Mouse (Mus musculus): ENCODE results near the gene Nek9. TPM values are rescaled to one million over a fixed set of nuclear protein-coding genes. Genes with fewer than 3 reads are reported as not detected.

Nek9 gene
- polyA plus RNA-seq, 1 experiment from 2014 or later: 11.5 TPM

DNA sequence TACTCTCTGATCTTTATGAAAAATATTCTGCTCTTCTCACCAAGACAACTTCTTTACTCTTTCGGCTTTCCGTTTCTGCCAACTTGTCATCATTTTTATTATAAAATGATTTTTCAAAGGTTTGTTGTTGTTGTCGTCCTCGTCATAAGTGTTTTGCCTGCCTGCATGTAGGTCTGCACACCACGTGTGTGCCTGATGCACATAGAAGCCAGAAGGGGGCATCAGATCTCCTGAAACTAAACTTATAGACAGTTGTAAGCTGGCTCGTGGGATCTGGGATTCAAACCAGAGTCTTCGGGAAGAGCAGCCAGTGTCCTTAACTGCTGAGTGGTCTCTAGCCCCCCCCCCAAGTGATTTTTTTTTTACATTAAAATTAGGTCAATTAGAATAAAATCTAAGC lies 41.8 kb upstream of the Nek9 start:
- ATAC-seq: 0 out of 2 replicates have a peak, but pooled peaks have one; percentile 38
- 82% methylated on average over 7 of the region's 7 CpGs for WGBS

DNA sequence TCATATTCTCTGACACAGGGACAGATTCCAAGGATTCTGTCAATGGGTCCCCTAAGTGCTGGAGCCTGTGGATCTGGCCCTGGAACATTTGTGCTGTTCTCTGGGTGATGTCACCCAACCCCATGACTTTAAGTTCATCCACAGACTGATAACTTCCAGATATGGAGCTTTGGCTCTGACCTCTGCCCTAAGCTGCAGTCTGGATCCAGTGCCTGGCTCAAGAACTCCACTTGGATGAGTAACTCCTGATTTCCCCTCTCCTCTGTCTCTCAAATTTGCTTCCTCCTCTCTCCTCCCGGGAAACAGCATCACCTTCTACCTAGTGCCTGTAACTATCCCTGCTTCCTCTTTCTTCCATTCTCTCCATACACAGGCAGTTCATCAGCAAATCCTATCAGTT lies 41.1 kb upstream of the Nek9 start:
- no peak overlapping the region for H3K4me2 ChIP-seq (replicated peaks; ENCODE audit: low read depth, low read length)
- H3K36me3 ChIP-seq (ENCODE audit: insufficient read depth, low read length): no peaks in the 10 kb centered on the region
- no peaks in the 10 kb centered on the region for H3K9me3 ChIP-seq (ENCODE audit: low read length)
- H3K4me3 ChIP-seq (ENCODE audit: low read depth, low read length): no peak overlapping the region
- no peaks in the 10 kb centered on the region for H3K27me3 ChIP-seq (replicated peaks; ENCODE audit: insufficient read depth, low read length)
- ATAC-seq: 0 out of 2 replicates have a peak, but pooled peaks have one; percentile 16
- H3K4me1 ChIP-seq (ENCODE audit: insufficient read depth, low read depth, low read length): peaks cover 9% of the 10 kb centered on the region; the same call in 1 of the 2 replicates
- peak overlapping the region; percentile 58 for H3K27ac ChIP-seq (ENCODE audit: low read length)
- WGBS: 41% methylated on average over 1 of the region's 1 CpGs
- no peak overlapping the region for H3K9ac ChIP-seq (replicated peaks; ENCODE audit: low read depth)
- DNase-seq (ENCODE audit: low spot score): peak; percentile 57
- TF ChIP-seq CTCF (IDR thresholded peaks at IDR 0.05) (no peak), EP300 (IDR thresholded peaks at IDR 0.05) (no peak)

More for the DNA sequence above, 41.8 kb upstream of the Nek9 start:
- no peak overlapping the region for H3K4me3 ChIP-seq (ENCODE audit: low read depth, low read length)
- H3K4me1 ChIP-seq (ENCODE audit: insufficient read depth, low read depth, low read length): peaks cover 9% of the 10 kb centered on the region; the same call in 1 of the 2 replicates
- peak overlapping the region; percentile 49; the same call in 1 of the 2 replicates for H3K27ac ChIP-seq (ENCODE audit: low read length)
- no peaks in the 10 kb centered on the region for H3K9me3 ChIP-seq (ENCODE audit: low read length)
- H3K27me3 ChIP-seq (replicated peaks; ENCODE audit: insufficient read depth, low read length): no peaks in the 10 kb centered on the region
- no peaks in the 10 kb centered on the region for H3K36me3 ChIP-seq (ENCODE audit: insufficient read depth, low read length)
- peak; percentile 50 for DNase-seq (ENCODE audit: low spot score)
- no peak overlapping the region for H3K4me2 ChIP-seq (replicated peaks; ENCODE audit: low read depth, low read length)
- H3K9ac ChIP-seq (replicated peaks; ENCODE audit: low read depth): no peak overlapping the region
- TF ChIP-seq CTCF (IDR thresholded peaks at IDR 0.05) (peak; percentile 59), EP300 (IDR thresholded peaks at IDR 0.05) (no peak)

DNA sequence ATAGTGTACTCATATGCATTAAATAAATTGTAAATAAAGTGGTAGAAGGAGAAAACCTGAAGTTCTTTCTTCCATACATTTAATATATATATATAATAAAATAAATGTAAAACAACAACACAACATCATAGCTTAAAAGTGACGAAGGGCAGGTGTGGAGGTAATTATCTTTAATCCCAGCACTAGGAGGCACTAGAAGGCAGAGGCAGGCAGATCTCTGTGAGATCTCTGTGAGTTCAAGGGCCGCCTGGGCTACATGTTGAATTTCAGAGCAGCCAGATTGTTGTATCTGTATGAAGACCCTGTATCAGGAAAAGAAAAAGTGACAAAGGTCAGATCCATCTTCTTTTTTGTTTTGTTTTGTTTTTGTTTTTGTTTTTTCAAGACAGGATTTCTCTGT lies 39.1 kb upstream of the Nek9 start:
- Histone ChIP-seq H3K4me3 (ENCODE audit: low read depth, low read length) (no peak overlapping the region), H3K36me3 (ENCODE audit: insufficient read depth, low read length) (no peaks in the 10 kb centered on the region), H3K9me3 (ENCODE audit: low read length) (no peaks in the 10 kb centered on the region), H3K27me3 (replicated peaks; ENCODE audit: insufficient read depth, low read length) (no peaks in the 10 kb centered on the region), H3K4me1 (ENCODE audit: insufficient read depth, low read depth, low read length) (peaks cover 9% of the 10 kb centered on the region; the same call in 1 of the 2 replicates), H3K4me2 (replicated peaks; ENCODE audit: low read depth, low read length) (no peak overlapping the region), H3K27ac (ENCODE audit: low read length) (no peak overlapping the region), H3K9ac (replicated peaks; ENCODE audit: low read depth) (no peak overlapping the region)
- DNase-seq (ENCODE audit: low spot score): no peak
- no peak for ATAC-seq
- WGBS: 95% methylated on average over 2 of the region's 2 CpGs
- no peak for TF ChIP-seq CTCF (IDR thresholded peaks at IDR 0.05)
- TF ChIP-seq EP300 (IDR thresholded peaks at IDR 0.05): no peak

DNA sequence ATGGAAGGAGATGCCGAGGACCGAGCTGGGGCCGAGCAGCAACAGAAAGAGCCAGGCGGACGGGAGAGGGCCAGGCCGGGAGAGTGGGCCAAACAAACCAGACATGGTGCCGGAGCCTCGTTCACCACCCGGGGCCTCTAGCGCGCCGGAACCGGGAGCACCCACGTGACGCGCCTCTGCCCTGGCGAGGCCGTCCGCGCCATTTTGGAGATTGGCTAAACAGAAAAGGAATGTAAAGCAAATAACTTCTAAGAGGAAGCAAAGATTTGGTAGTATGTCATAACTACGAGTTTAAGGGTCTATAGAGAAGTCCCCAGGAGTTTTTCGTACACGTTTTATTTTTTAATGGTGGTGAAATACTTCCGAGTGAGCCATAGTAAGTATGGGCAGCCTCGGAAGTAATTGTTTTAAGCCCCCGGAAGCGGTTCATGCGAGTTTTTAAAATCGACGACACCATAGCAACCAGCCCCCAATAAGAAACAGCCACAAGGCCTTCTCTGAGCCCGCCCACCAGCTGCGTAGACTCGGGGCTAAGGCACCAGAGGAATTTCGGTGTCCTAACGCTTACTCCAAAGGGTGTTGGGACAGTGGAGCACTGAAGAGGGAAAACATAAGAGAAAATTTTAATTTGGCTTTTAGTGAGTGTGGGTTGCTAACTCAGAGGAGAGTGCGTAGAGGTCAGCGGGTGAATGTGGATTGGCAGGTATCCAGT lies 35.6 kb upstream of the Nek9 start, which contains the start of gene Tmed10:
Tmed10 (minus strand) TSS at position 287 of the 712 bp plus-strand sequence.
- Histone ChIP-seq H3K27ac (ENCODE audit: low read length) (peak within 1 kb of the TSS; percentile 91), H3K9ac (replicated peaks; ENCODE audit: low read depth) (peak within 1 kb of the TSS; percentile 80), H3K36me3 (ENCODE audit: insufficient read depth, low read length) (no peaks in the 10 kb centered on the region), H3K4me2 (replicated peaks; ENCODE audit: low read depth, low read length) (peak within 1 kb of the TSS; percentile 72), H3K4me3 (ENCODE audit: low read depth, low read length) (peak within 1 kb of the TSS; percentile 71), H3K27me3 (replicated peaks; ENCODE audit: insufficient read depth, low read length) (no peaks in the 10 kb centered on the region), H3K4me1 (ENCODE audit: insufficient read depth, low read depth, low read length) (peaks cover 9% of the 10 kb centered on the region; the same call in 1 of the 2 replicates), H3K9me3 (ENCODE audit: low read length) (no peaks in the 10 kb centered on the region)
- TF ChIP-seq CTCF (IDR thresholded peaks at IDR 0.05): peak; percentile 26
- peak; percentile 88 for TF ChIP-seq EP300 (IDR thresholded peaks at IDR 0.05)
- WGBS: 2% methylated on average over 36 of the region's 37 CpGs
- DNase-seq (ENCODE audit: low spot score): peak; percentile 98
- peak; percentile 94 for ATAC-seq

DNA sequence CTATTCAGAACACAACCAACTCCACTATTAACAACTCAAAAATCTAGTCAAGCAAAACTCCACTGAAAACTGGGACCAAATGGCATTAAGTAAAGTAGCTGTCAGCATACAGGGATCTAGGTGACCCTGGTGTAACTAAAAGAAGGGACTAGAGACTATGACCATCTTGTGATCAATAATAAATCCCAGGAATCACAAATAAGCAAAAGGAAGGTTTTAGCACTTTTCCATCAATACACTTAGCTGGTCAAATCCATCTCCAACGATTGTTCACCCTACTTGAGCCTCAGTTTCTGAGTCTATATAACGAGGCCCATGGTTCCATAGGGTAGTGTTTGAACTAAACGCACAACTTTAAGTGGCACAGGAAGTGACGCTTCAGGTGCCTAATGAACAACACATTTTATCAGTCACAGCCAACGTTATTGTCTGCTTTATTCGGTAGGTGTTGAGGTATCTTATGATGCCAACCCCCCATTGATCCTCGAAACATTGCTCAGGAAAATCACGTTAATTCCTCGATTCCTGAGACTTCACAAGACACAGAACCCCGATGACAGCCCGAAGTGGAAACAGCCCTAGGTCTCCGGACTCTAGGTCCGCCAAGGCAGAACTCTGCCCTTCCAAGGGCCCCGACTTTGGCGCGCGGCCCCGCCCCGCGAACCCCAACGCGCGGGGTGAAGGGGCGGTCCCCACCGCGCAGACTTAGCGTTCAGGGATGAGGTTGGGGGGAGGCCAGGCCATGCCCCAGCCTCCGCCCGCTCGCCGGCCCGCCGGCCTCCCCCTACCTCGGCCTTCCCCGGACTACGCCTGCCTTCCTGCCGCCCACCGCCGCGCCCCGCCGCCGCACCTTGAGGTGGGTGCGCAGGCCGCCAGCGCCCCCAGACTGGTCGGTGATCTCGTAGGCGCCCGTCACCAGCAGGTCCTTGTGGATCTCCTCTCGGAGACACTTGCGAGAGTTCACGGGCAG lies 34.7 kb upstream of the Nek9 start:
- WGBS: under 1% methylated on average over 26 of the region's 53 CpGs
- Histone ChIP-seq H3K27ac (ENCODE audit: low read length) (peak overlapping the region; percentile 91), H3K9ac (replicated peaks; ENCODE audit: low read depth) (peak overlapping the region; percentile 80), H3K36me3 (ENCODE audit: insufficient read depth, low read length) (no peaks in the 10 kb centered on the region), H3K4me1 (ENCODE audit: insufficient read depth, low read depth, low read length) (peaks cover 9% of the 10 kb centered on the region; the same call in 1 of the 2 replicates), H3K9me3 (ENCODE audit: low read length) (no peaks in the 10 kb centered on the region), H3K27me3 (replicated peaks; ENCODE audit: insufficient read depth, low read length) (no peaks in the 10 kb centered on the region), H3K4me3 (ENCODE audit: low read depth, low read length) (peak overlapping the region; percentile 71), H3K4me2 (replicated peaks; ENCODE audit: low read depth, low read length) (peak overlapping the region; percentile 72)
- DNase-seq (ENCODE audit: low spot score) (peak; percentile 82), ATAC-seq (peak; percentile 78)
- TF ChIP-seq CTCF (IDR thresholded peaks at IDR 0.05): no peak
- TF ChIP-seq EP300 (IDR thresholded peaks at IDR 0.05): no peak
